Mouse (Mus musculus) spleen, adult 2 months (tissue): ENCODE data around the gene Gm20388.

Experiments
- CTCF ChIP-seq: fragments of 200-500 bp; IDR thresholded peaks from 2 replicates; pipeline ENCODE4 v1.5.1; 2011; ENCODE audit warnings: mild to moderate bottlenecking, inconsistent platforms; ENCODE audit not compliant: insufficient read depth, insufficient read length, insufficient replicate concordance; ENCODE audit errors: extremely low read depth
- POLR2A ChIP-seq: fragments of 200-500 bp; IDR thresholded peaks from 2 replicates; pipeline ENCODE4 v1.6.1; 2011; ENCODE audit warnings: low read depth, low read length, inconsistent platforms

GRCm38 (mm10) chr8:124002546-124003108, 4092.0 kb downstream of the Gm20388 start:
- TF ChIP-seq CTCF (no peak), POLR2A (no peak)
